Mouse (Mus musculus) layer of hippocampus, postnatal 14 days (tissue): ENCODE measurements at regions not wholly inside any gene's neighbourhood (a gene's known extent, or its start where the extent isn't known, plus 50 kb on each side); places are given as distances from the start of the nearest gene placed in this dataset.
"Not testable (repeated sequence)": the region's sequence is repeated elsewhere in the genome, so short reads cannot be mapped to it uniquely, and the experiment has no call there.

Experiments
- DNase-seq, 2 experiments: peaks; one replicate each; pipeline ENCODE4 v3.0.0; 2021 to 2022; ENCODE audit warnings: low spot score in 2 of 2, mixed read lengths in 1 of 2

DNA sequence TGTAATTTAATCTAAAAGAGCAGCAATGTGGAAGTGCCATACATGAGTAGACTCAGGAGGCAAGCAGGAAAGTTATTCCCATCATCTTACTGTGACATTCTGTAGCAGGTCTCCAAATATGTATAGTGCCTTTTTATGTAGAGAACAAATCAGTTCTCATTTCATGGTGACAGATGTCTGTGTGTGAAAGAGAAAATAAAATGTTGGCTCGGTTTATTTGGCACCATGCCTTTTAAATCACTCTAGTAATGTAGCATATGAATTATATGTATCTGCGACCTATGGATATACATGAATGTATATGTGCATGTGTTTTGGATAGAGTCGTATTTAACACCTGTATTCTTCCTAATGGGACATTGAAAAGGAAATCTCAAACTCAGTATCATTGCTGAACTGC is 146.2 kb downstream of the Kcnrg start:
- no peak for DNase-seq

DNA sequence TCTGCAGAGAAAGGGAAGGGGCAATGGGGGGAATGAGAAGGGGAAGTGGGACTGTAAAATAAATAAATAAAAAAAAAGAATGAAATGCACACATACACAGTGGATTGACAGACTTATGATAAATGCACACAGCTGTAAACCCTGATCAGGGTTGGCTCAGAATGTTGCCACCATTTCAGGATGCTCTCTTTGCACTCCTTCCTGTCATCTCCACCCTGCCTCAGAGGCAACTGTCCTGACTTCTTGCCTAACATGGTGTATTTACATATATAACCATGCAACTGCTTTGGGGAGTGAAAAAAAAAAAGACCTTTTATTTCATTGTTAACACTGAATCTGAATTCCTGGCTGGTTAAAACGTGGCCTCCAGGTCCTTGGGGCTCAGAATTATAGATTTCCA is 149.4 kb downstream of the Kcnrg start:
- DNase-seq = no peak

DNA sequence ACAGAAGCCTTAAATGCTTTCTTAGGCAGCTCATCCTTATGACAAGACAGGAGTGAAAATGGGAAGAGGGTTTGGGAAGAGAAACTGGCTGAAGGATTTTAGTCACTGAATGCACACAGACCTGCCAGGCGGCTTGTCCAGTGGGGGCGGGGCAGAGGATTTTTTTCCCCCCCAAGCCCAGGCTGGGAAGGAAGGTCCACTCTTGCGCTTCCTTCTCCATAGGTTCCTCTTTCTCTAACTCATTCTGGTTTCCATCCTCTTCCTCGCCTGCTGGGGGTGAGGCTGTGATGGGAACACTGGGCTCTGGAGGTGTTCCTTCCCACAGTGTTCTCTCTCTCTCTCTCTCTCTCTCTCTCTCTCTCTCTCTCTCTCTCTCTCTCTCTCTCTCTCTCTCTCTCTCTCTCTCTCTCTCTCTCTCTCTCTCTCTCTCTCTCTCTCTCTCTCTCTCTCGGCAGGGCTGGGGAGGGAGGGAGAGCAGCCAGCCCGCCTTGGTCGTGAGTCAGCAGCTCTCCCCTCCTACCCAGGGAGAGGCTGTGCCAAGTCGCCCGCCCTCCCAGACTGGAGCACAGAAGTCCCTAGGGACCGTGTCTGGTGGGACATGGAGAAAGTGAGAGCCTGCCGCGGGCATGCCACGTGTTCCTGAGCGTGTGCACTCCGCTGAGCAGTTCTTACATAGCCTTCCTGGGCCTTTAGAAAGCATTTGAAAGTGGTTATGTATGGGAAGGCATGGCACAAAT is 150.0 kb downstream of the Kcnrg start:
- DNase-seq = peak; percentile 50 to 67

DNA sequence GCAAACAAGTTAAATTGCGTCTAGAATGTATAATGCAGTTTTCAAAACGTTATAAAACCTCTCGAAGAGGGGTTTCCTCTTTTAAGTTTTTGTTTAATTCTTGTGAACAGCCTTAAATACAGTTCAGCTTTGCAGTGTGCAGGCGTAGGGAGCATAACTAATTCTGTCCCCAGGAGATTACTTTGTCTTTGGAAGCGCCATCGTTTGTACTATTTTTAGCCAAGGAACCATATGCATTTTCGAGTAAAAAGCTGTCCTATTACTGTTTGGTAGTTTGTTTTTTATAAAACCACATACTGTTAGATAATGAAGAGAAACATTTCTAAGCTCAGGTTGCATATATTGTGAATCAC is 150.5 kb downstream of the Kcnrg start:
- no peak for DNase-seq

DNA sequence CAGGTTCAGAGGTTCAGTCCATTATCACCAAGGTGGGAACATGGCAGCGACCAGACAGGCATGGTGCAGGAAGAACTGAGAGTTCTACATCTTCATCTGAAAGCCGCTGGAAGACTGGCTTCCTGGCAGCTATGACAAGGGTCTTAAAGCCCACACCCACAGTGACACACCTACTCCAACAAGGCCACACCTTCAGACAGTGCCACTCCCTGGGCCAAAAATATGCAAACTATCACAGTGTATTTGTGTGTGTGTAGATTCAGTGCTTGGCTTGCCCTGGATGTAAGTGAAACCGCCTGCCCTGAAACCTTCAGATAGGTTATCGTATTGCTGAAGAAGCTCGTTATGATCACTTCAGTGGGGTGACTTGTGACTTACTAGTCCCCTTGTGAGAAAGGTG is 151.3 kb downstream of the Kcnrg start:
- DNase-seq = no peak

DNA sequence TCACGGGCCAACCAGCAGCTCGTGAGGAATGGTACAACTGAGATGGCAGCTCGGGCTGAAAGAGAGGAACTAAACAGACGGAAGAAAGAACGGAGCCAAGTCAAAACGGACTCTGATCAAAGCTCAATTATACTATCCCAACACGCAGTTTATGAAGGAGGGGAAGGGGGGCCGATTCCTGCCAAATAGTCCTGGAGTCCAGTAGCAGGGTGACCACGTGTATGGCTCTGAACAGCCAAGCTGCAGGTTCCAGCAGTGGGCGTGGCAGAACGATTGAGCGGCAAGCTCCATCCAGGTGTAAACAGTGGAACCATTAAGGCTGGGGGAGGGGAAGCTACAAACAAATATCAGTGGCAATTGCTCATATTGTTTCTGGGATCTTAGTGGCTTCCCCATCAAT is 152.9 kb downstream of the Kcnrg start:
- DNase-seq = not testable (repeated sequence)

DNA sequence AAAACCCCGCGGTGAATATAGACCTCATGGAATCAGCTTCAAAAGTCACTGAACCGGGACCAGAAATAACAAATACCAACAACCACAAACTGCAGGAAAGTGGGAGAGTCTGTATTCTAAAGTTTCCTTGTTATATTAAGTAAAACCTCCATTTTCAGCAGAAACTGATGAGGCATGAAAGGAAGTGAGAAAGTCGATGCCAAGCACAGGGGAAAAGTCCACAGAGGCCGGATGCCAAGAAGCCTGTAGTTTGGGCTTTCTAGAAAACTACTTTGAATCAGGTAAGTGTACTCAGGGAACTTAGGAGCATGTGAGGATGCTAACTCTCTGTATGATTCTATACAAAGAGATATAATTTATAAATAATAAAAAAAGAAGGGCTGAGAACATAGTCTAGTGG is 154.8 kb downstream of the Kcnrg start:
- DNase-seq = no peak

DNA sequence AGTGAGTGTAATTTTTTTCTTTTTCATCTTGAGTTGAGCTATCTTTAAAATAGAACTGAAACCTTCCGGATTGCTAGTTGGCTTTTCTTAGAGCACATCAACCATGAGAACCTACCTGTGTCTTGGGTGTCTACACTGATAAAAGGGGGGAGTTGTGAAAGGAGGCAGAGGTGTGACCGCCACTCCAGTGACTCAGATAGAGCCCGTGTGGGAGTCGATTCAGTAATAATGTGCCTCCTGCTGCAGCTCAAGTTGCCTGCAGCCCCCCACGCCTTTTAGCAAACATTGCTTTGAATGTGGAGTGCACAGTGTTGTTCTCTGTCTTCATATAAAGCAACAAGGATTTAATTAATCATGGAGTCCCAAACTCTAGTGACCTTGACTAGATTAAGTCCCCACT is 162.6 kb downstream of the Kcnrg start:
- no peak for DNase-seq

DNA sequence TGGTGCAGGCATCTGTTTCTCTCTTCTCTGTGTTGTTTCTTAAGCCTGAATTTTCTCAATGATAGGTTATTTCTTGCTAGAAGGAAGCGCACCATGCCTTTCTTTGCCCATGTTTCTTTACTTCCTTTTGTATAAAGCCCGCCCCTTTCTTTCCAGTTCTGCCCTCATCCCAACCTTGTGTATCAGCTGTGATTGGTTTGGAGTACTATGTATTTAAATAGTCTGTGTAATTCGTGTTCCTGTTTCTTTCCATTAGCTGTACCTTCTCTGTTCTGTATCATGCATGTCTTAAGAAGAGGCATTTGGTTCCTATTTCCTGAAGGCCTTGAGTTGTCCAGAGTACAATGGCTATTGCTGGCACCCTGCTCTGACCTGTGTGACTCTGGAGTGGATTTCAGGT is 166.9 kb downstream of the Kcnrg start:
- DNase-seq = no peak

DNA sequence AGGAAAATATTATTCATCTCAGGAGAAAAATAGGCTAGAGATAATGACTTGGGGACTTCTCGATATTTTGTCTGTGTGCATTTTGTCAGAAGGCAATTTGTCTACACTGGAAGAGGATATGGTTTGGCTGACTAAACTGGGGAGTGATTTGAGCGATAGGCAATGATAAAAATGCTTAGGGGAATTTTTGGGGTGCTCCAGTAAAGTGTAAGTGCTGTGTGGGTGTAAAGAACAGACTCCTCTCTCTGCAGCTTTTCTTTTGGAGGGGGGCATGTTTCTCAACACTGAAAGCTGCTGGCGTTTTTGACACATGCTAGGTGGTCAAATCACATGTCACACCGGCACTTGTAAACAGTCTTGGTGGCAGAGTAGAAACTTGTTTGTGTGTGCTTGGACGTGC is 171.4 kb downstream of the Kcnrg start:
- no peak for DNase-seq

DNA sequence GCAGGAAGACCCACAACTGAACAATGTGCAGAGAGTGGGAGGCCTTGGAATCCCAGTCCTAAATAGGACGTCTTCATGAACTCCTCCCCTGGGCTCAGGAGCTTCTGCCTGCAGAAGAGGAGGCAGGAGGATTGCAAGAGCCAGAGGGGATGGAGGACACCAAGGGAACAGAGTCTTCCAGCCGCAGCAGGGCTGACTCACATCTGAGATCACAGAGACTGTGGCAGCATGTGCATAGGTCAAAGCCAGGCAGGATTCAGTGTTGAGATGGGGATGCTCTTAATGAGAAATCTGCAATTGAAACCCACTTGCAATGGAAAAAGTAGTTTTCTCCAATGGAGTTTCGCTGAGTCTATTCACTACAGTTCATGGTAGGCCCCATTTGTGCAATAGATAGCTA is 175.9 kb downstream of the Kcnrg start:
- DNase-seq = no peak

DNA sequence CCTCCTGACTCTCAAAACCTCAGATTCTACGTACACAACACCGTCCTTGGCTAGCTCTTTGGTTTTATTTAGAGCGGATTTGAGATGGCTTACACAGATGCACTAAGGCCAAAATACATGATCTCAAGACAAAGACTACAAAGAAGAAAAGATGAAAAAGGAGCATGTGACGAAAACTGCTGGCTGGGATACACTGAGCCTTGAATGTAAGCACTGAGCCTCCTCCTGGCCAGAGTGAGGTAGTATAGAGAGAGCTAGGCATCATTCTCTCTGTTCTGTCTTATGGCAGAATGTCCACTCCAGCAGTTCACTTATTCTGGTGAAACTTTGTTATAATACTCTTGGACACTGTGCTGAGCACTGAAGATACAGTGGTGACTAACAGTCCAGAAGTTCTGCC is 177.4 kb downstream of the Kcnrg start:
- no peak for DNase-seq

DNA sequence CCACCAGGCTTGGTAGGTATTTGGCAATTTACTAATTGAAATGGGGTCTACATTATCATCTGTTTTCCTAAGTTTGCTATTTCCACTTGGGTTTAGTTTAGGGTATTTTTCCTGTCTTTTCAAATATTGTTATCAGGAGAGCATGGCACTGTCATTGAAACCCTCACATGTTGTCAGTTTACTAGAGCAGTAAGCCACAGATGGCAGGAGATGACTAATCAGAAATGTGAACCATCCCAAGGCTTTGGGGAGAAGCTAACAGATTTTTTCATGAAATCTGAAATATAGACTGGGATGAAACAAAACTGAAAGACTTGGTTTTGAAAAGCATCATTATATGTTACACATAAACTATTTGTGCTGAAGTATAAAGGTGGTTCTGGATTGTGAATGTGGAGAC is 178.8 kb downstream of the Kcnrg start:
- DNase-seq = peak in 1 of 2 experiments; percentile 43

DNA sequence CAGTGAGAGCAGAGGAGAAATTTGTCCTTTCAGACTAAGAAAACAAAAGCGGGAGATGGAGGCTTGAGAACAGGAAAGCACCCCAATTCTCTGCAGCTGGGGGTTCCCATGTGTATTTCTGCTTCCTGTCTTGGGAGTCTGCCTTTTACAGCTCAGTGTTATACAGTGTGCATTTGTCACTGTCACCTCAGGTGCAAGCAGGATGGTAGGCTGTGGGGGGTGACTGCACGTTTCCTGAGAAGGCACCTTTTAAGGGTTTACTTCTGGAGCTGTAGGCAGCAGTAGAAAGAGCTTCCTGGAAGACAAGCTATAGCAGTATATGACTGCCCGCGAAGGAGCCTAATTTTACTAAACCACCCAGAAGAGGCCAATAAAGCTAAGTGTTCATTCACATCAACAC is 180.5 kb downstream of the Kcnrg start:
- no peak for DNase-seq

DNA sequence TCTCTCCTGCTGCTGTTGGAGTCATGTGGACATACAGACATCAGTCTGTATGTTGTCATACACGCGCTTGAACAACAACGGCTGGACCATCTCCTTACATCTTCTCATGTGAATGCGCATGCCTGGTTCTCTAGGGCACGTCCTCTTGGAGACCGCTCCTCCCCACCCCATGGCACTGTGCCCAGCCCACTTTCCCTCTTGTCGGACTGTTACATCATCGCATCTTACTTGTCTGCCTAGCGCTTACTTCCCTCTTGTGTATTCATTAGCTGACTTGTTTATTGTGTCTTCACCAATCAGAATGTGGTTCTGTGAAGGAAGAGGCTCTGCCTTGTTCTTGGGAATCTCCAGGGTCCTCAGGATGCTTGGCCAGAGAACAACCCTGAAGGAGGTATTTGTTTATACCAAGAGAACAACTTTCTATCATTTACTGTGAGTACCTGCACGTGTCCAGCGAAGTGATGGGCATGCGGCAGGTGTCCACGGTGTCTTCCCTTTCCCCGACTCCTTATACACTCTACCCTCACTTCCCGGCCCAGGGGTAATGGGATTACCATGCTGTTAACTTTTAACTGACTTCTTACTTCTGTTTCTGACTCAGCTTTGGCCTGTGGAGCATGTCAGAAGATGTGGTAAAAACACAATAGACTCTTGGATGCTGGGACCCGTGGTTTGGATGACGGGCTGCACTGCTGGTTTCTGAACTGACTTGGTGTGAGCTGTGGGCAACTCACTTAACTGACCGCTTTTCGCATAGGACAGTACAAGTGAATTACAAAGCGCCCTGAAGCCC is 181.9 kb downstream of the Kcnrg start:
- peak in 1 of 2 experiments; percentile 54 for DNase-seq

DNA sequence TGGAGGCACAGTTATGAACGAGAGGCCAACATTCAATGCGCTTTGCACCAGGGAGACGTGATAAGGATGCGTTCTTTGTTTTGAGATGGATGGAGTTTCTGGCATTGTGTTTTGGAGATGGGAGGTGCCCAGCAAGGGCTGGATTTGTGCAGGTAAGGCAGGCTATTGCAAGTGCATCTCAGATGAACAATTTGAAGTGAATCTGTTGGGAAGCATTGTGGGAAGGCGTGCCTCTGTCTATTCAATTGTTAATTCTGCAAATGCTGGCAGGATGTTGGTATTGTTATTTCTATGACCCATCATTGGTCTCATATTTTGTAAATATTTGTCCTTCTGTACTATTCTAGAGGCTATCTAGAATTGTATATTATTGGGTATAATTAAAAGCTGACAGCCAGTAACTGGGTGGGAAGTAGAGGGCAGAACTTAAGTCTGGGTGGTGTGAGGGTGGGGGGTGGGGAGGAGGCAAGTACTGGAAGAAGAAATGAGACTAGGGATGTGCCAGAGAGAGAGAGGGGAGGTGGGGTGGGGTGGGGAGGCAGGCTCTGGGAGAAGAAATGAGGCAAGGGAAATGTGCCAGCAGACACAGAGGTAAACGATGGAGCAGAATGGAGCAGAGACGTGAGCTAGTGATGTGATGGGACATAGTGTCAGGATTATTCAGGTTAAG is 188.9 kb downstream of the Kcnrg start:
- DNase-seq = no peak

DNA sequence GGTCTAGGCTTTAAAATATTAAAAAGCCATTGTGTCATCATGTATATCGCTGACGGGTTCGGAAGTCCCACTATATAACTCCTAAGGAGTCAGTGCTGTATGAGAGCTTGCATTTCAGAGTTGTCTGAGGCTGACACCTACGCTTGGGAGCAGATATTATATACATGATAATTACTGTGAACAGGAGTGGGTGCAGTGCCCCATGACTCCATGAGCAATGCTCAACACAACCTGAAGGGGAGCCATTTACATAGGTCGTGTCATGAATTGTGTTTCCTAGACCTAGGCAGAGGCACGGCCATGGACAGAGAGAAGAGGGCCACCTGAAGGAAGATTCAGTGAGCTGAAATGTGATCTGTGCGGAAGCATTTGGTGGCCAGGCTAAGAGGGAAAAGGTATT is 189.4 kb downstream of the Kcnrg start:
- no peak for DNase-seq

DNA sequence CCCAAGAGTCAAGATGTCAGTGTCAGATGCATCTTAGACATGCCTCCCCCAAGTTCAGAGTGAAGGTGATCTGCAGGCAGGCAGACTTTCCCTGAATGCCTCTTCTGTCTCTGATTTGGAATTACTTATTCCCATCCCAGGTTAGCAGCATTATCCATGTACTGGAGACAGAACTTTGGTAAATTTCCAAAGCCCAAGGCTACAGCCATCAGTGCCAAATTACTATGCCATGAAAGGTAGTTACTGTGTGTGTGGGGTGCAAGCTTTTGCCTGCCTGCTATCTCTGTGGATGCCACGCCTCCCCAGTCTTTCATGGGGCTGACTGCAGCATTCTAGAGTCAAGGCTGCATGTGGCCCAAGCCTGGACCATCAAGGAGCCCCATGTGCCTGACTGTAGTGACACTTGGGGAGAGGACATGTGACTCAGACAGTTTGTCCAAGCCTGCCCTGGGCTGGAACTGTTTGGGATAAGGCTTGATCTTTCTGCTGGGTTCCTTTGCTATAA is 196.2 kb downstream of the Kcnrg start:
- no peak for DNase-seq

DNA sequence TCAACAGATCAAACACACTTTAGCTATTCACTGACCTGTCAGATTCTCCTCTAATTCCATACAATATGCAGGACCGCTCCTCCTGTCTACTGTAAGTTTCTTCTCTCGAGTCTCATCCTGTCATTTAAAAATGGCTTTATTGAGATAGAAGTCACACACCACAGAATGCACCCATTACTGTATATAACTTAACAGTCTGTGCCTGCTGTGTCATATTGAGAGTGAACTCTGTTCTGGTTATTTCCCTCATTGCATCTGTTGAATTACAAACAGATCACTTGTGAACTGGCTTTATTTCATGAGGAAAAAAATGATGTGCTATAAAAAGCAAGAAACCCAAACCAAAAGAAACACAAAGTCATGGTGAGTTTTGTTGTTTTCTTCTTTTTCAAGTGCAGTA is 198.2 kb downstream of the Kcnrg start:
- no peak for DNase-seq

DNA sequence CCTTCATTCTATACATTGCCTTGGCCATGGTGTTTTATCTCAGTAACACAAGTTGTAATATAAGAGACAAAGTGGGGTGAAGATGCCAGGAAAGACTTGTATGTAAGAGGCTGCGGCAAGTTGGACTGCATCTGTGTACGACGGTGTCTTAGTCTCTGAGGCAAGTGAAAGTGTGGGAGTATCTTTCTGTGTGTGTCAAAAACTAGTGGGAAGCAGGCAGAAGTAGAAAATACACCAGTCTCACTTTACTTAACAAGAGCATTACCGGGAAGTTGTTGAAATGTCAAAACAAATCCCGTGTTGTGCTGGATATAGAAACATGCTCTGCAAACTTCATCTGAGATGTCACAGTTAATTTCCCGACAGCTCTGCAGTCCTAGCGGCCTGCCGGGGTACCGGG is 200.9 kb downstream of the Kcnrg start:
- no peak for DNase-seq

DNA sequence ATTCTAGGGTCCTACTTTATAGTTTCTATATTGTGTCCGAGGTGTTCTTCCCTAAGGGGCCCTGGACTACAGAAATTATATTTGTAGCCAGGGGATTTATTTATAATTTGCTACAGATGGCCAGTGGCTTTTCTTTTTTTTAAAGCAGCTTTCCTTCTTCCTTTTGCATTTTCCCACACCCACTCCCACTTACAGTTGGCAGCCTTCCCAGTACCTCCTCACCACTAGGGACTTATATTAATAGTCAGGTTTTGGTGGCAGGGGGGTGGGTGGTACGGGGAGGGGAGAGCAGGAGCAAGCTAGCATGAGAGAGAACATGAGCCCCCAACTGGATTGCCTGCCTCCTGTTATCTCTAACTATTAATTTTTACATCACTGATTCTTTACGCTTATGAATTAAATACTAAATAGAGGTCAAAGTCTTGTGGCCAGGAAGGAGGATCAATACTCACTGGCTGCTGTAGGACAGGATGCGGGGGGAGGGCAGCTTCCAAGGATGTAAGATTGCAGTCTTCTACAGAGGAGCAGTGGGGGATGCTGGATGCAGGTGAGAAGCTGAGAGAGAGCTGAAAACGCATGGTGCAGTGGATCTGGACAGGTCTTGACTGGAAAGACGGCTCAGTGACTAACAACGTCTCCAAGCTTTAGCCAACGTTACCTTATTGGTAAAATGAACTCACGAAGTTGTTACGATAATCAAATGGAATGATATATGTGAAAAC is 202.6 kb downstream of the Kcnrg start:
- peak in 1 of 2 experiments; percentile 45 for DNase-seq

DNA sequence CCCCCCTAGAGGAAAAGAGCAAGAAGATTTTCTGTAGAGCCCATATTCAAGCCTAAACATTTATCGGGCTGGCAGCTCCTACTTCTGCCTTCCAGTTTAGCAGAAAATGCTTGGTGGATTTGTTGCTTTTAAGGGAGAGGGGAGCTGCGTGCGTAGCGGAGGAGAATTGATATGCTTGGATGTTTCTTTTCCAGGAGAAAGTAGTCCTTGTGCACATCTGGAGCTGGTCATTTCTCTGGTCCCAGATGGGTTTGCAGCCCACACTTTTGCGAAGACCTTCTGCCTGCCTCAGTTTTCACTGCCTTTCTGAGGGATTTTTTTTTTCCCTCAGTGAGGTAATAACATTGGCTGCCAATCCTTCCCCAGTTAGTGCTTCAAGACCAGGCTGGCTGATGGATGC is 203.6 kb downstream of the Kcnrg start:
- DNase-seq = peak in 1 of 2 experiments; percentile 28
